Mouse (Mus musculus): ENCODE measurements around the gene Sec11a.
A peak's percentile ranks its signal among the peaks of the same experiment; 100 is the strongest.
"Not testable (repeated sequence)": the region's sequence is repeated elsewhere in the genome, so short reads cannot be mapped to it uniquely, and the experiment has no call there.

Gene Sec11a

GRCm38 (mm10) chr7:80947445-80948350 lies at the start of gene Sec11a:
Gene Sec11a (minus strand): TSS chr7:80947780.
- DNase-seq, result peak; percentile 97

- DNase-seq, result no peak
Observed at GRCm38 (mm10) chr7:80995266-80996146, 47.9 kb upstream of the Sec11a start.

GRCm38 (mm10) chr7:80994663-80995005 lies 47.1 kb upstream of the Sec11a start:
- DNase-seq, result no peak

- no peak for DNase-seq
Observed at GRCm38 (mm10) chr7:80993834-80994662, 46.5 kb upstream of the Sec11a start.

- peak; percentile 85 for DNase-seq
Observed at GRCm38 (mm10) chr7:80992980-80993833, 45.6 kb upstream of the Sec11a start, which contains the start of gene Zfp592. Gene Zfp592 (plus strand): TSS chr7:80993681.

- no peak for DNase-seq
Observed at GRCm38 (mm10) chr7:80992631-80992979, 45.0 kb upstream of the Sec11a start.

- DNase-seq, result no peak
Observed at GRCm38 (mm10) chr7:80992063-80992462, 44.5 kb upstream of the Sec11a start.

GRCm38 (mm10) chr7:80991589-80991988 lies 44.0 kb upstream of the Sec11a start:
- no peak for DNase-seq

GRCm38 (mm10) chr7:80990276-80990675 lies 42.7 kb upstream of the Sec11a start:
- DNase-seq, result no peak

- DNase-seq, result no peak
Observed at GRCm38 (mm10) chr7:80987805-80988625, 40.4 kb upstream of the Sec11a start.

- DNase-seq, result no peak
Observed at GRCm38 (mm10) chr7:80986458-80987187, 39.0 kb upstream of the Sec11a start.

GRCm38 (mm10) chr7:80980566-80980965 lies 33.0 kb upstream of the Sec11a start:
- DNase-seq, result no peak

GRCm38 (mm10) chr7:80973638-80974015 lies 26.0 kb upstream of the Sec11a start:
- not testable (repeated sequence) for DNase-seq

GRCm38 (mm10) chr7:80972920-80973637 lies 25.5 kb upstream of the Sec11a start:
- DNase-seq, result not testable (repeated sequence)

GRCm38 (mm10) chr7:80972082-80972481 lies 24.5 kb upstream of the Sec11a start:
- DNase-seq, result no peak

GRCm38 (mm10) chr7:80971419-80971818 lies 23.8 kb upstream of the Sec11a start:
- DNase-seq, result no peak

- no peak for DNase-seq
Observed at GRCm38 (mm10) chr7:80970913-80971312, 23.3 kb upstream of the Sec11a start.

- no peak for DNase-seq
Observed at GRCm38 (mm10) chr7:80962799-80963198, 15.2 kb upstream of the Sec11a start.

GRCm38 (mm10) chr7:80959003-80959402 lies 11.4 kb upstream of the Sec11a start:
- no peak for DNase-seq

- no peak for DNase-seq
Observed at GRCm38 (mm10) chr7:80956891-80957290, 9.3 kb upstream of the Sec11a start.
